In the genomic region with DNA sequence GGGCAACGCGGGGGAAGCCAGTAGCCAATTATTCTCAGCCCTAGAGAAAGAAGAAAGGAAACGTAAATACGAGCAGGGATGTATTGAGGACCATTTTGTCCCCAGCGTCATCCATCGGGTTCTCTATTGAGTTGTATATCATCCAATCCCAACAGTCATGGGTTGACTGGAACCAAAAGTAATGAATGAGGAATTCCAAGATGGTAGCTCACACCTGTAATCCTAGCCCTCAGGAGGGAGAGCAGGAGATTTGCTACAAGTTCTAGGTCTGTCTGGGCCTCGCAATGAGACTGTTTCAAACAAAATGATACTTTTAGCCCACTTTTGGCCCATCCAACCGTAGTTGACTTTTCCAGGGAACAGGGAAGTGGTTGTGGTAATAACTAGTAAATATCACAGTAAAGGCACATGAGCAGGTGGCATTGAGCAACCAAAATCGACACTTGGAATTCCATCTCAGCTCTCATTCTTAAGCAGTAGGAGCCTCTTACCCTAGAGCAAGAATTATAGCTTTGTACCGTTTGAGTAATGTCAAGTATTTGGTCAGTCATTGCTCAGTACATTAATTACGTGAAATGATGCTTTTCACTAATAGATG, we compare ENCODE assay signal across 8 mouse cellular contexts. TPM values are rescaled to one million over a fixed set of nuclear protein-coding genes. Genes with fewer than 3 reads are reported as not detected.
DNase-seq lines count a peak whose midpoint lies in the region; ATAC-seq and TF ChIP-seq lines count a peak whose summit lies in the region.

No protein-coding gene starts in this region.

- H3K4me1 ChIP-seq in spleen, adult 2 months (ENCODE audit: control insufficient read depth, insufficient read depth, insufficient read length) = peaks cover 5% of the 10 kb centered on the region; the same call in 1 of the 2 replicates
- H3K4me1 ChIP-seq in forebrain, postnatal 0 days (ENCODE audit: insufficient read depth) = peaks cover 23% of the 10 kb centered on the region
- peaks cover 46% of the 10 kb centered on the region for H3K4me1 ChIP-seq in lung, embryonic 15.5 days

- no peaks in the 10 kb centered on the region for H3K36me3 ChIP-seq in spleen, adult 2 months (ENCODE audit: control insufficient read depth, insufficient read depth, low read length)
- H3K36me3 ChIP-seq in forebrain, postnatal 0 days (ENCODE audit: insufficient read depth) = no peaks in the 10 kb centered on the region
- H3K36me3 ChIP-seq in lung, embryonic 15.5 days = no peaks in the 10 kb centered on the region

- no peak for ATAC-seq in forebrain, postnatal 0 days
- ATAC-seq in lung, embryonic 15.5 days (ENCODE audit: borderline replicate concordance, extremely low read depth, low FRiP score, low TSS enrichment) = no peak

- peak overlapping the region; percentile 88 for H3K4me2 ChIP-seq in forebrain, postnatal 0 days (ENCODE audit: low read depth)
- peak overlapping the region; percentile 85 for H3K4me2 ChIP-seq in lung, embryonic 15.5 days

- peak overlapping the region; percentile 80; the same call in 1 of the 2 replicates for H3K4me3 ChIP-seq in spleen, adult 2 months (ENCODE audit: extremely low read depth, insufficient read depth, insufficient read length)
- peak overlapping the region; percentile 64 for H3K4me3 ChIP-seq in forebrain, postnatal 0 days (ENCODE audit: low read depth, low read length)
- H3K4me3 ChIP-seq in lung, embryonic 15.5 days = peak overlapping the region; percentile 94

- no peak for TF ChIP-seq CTCF in spleen, adult 2 months (IDR thresholded peaks at IDR 0.05; ENCODE audit: extremely low read depth, insufficient read depth, insufficient read length, insufficient replicate concordance)
- no peak for TF ChIP-seq CTCF in forebrain, postnatal 0 days (IDR thresholded peaks at IDR 0.05; ENCODE audit: low read depth)

- H3K9me3 ChIP-seq in forebrain, postnatal 0 days (ENCODE audit: low read length) = no peaks in the 10 kb centered on the region
- no peaks in the 10 kb centered on the region for H3K9me3 ChIP-seq in lung, embryonic 15.5 days

- TF ChIP-seq POLR2A in spleen, adult 2 months (IDR thresholded peaks at IDR 0.05; ENCODE audit: low read depth, low read length) = no peak

- H3K27me3 ChIP-seq in spleen, adult 2 months (ENCODE audit: control insufficient read depth, insufficient read depth, low read length) = peaks cover 11% of the 10 kb centered on the region
- no peaks in the 10 kb centered on the region for H3K27me3 ChIP-seq in forebrain, postnatal 0 days (ENCODE audit: insufficient read depth, low read length)
- no peaks in the 10 kb centered on the region for H3K27me3 ChIP-seq in lung, embryonic 15.5 days

- DNase-seq in spleen, adult 2 months (ENCODE audit: low read depth in 1 of 2, low spot score in 2 of 2) = no peak
- DNase-seq in spleen, postnatal 4 days (ENCODE audit: low spot score in 2 of 2) = no peak
- DNase-seq in forebrain, postnatal 0 days = no peak
- DNase-seq in testis, postnatal 14 days (ENCODE audit: low spot score) = peak; percentile 41
- no peak for DNase-seq in urinary bladder, postnatal 4 days (ENCODE audit: low spot score in 2 of 2)
- DNase-seq in gastrocnemius, adult 18-20 months (ENCODE audit: low spot score) = no peak
- no peak for DNase-seq in urinary bladder, postnatal 25 days (ENCODE audit: low spot score)

- peak overlapping the region; percentile 85 for H3K9ac ChIP-seq in forebrain, postnatal 0 days
- H3K9ac ChIP-seq in lung, embryonic 15.5 days = peak overlapping the region; percentile 96

- no peak overlapping the region for H3K27ac ChIP-seq in spleen, adult 2 months (ENCODE audit: insufficient read depth, low read length)
- peak overlapping the region; percentile 94 for H3K27ac ChIP-seq in forebrain, postnatal 0 days (ENCODE audit: low read depth, low read length)
- H3K27ac ChIP-seq in lung, embryonic 15.5 days = peak overlapping the region; percentile 98

- WGBS in spleen, adult 2 months = 80% methylated on average over 11 of the region's 11 CpGs
- 27% methylated on average over 11 of the region's 11 CpGs for WGBS in forebrain, postnatal 0 days
- WGBS in lung, embryonic 15.5 days = 29% methylated on average over 11 of the region's 11 CpGs

RNA-seq across cellular contexts. Expression of gene Macf1, which starts 18.4 kb away (rescaled TPM):
- polyA plus RNA-seq in spleen, adult 2 months (2012; rRNA removed) = 131 and 142 TPM in 2 replicates
- 278 and 345 TPM in 2 replicates for total RNA-seq in forebrain, postnatal 0 days (2014; rRNA removed)
- 42.9 and 58.2 TPM in 2 replicates for polyA plus RNA-seq in forebrain, postnatal 0 days (2015; fragmentation: Nextera tagmentation; extraction: Ambion mirVana)
- 64.2 and 73.1 TPM in 2 replicates for polyA plus RNA-seq in lung, embryonic 15.5 days (2015; fragmentation: Nextera tagmentation; extraction: Ambion mirVana)
- 10 to 100 TPM; 49.0 to 55.4 TPM for total RNA-seq in gastrocnemius, adult 18-20 months (2021)

RNA-seq across cellular contexts. Expression of gene Ndufs5, which starts 52.2 kb away (rescaled TPM):
- 10.4 and 20.3 TPM in 2 replicates for polyA plus RNA-seq in spleen, adult 2 months (2012; rRNA removed)
- 161 and 279 TPM in 2 replicates for total RNA-seq in forebrain, postnatal 0 days (2014; rRNA removed)
- polyA plus RNA-seq in forebrain, postnatal 0 days (2015; fragmentation: Nextera tagmentation; extraction: Ambion mirVana) = 536 and 634 TPM in 2 replicates
- polyA plus RNA-seq in lung, embryonic 15.5 days (2015; fragmentation: Nextera tagmentation; extraction: Ambion mirVana) = 263 and 281 TPM in 2 replicates
- total RNA-seq in gastrocnemius, adult 18-20 months (2021) = 100 to 1,000 TPM; 270 to 291 TPM

Comparison
In these comparisons a context has a peak if more than half of its experiments do, and no peak if none do; other contexts are left out.
1. RNA of gene Ndufs5, which starts 52.2 kb away (polyA plus RNA-seq): 536 to 634 TPM in forebrain, postnatal 0 days and 263 to 281 TPM in lung, embryonic 15.5 days; 10.4 to 20.3 TPM in spleen, adult 2 months; every median in the first group is over 10 times any median in the second.
2. Peak in every context shown above with its lines, with median percentiles within 50 percentile points of each other: H3K4me3 ChIP-seq.